Mouse (Mus musculus): ENCODE measurements around the gene Tpp2. TPM values are rescaled to one million over a fixed set of nuclear protein-coding genes. Genes with fewer than 3 reads are reported as not detected.
"Not testable (repeated sequence)": the region's sequence is repeated elsewhere in the genome, so short reads cannot be mapped to it uniquely, and the experiment has no call there.

Gene Tpp2
- polyA plus RNA-seq, 1 experiment = 28.6 TPM

GRCm38 (mm10) chr1:44027651-44028050 is 94.2 kb downstream of the Tpp2 start:
- no peaks in the 10 kb centered on the region for H3K27me3 ChIP-seq (ENCODE audit: control insufficient read depth, insufficient read depth, low read length)
- H3K27ac ChIP-seq (ENCODE audit: insufficient read depth, low read length) = no peak overlapping the region
- 42% methylated on average over 1 of the region's 1 CpGs for WGBS
- TF ChIP-seq CTCF (IDR thresholded peaks at IDR 0.05; ENCODE audit: borderline replicate concordance, insufficient read depth, low read depth, low read length) (no peak), POLR2A (IDR thresholded peaks at IDR 0.05; ENCODE audit: borderline replicate concordance, insufficient read depth, low read length) (no peak)
- H3K4me3 ChIP-seq (replicated peaks; ENCODE audit: insufficient read depth, low read depth, low read length) = no peak overlapping the region
- DNase-seq = no peak
- no peaks in the 10 kb centered on the region for H3K4me1 ChIP-seq (ENCODE audit: control insufficient read depth, insufficient read depth, low read length)

- H3K4me1 ChIP-seq (ENCODE audit: control insufficient read depth, insufficient read depth, low read length) = no peaks in the 10 kb centered on the region
- TF ChIP-seq POLR2A (IDR thresholded peaks at IDR 0.05; ENCODE audit: borderline replicate concordance, insufficient read depth, low read length) = no peak
- no peak for TF ChIP-seq CTCF (IDR thresholded peaks at IDR 0.05; ENCODE audit: borderline replicate concordance, insufficient read depth, low read depth, low read length)
- no peak overlapping the region for H3K27ac ChIP-seq (ENCODE audit: insufficient read depth, low read length)
- no peaks in the 10 kb centered on the region for H3K27me3 ChIP-seq (ENCODE audit: control insufficient read depth, insufficient read depth, low read length)
- 77% methylated on average over 2 of the region's 2 CpGs for WGBS
- H3K4me3 ChIP-seq (replicated peaks; ENCODE audit: insufficient read depth, low read depth, low read length) = no peak overlapping the region
- no peak for DNase-seq
Measured at GRCm38 (mm10) chr1:44032213-44032612, 98.8 kb downstream of the Tpp2 start.

- TF ChIP-seq POLR2A (IDR thresholded peaks at IDR 0.05; ENCODE audit: borderline replicate concordance, insufficient read depth, low read length) = no peak
- no peak for TF ChIP-seq CTCF (IDR thresholded peaks at IDR 0.05; ENCODE audit: borderline replicate concordance, insufficient read depth, low read depth, low read length)
- Histone ChIP-seq H3K4me3 (replicated peaks; ENCODE audit: insufficient read depth, low read depth, low read length) (no peak overlapping the region), H3K27ac (ENCODE audit: insufficient read depth, low read length) (no peak overlapping the region), H3K4me1 (ENCODE audit: control insufficient read depth, insufficient read depth, low read length) (no peaks in the 10 kb centered on the region), H3K27me3 (ENCODE audit: control insufficient read depth, insufficient read depth, low read length) (no peaks in the 10 kb centered on the region)
- DNase-seq = no peak
- 92% methylated on average over 5 of the region's 5 CpGs for WGBS
Measured at GRCm38 (mm10) chr1:44032948-44033347, 99.5 kb downstream of the Tpp2 start.

- Histone ChIP-seq H3K27me3 (ENCODE audit: control insufficient read depth, insufficient read depth, low read length) (no peaks in the 10 kb centered on the region), H3K4me3 (replicated peaks; ENCODE audit: insufficient read depth, low read depth, low read length) (no peak overlapping the region), H3K4me1 (ENCODE audit: control insufficient read depth, insufficient read depth, low read length) (no peaks in the 10 kb centered on the region), H3K27ac (ENCODE audit: insufficient read depth, low read length) (no peak overlapping the region)
- DNase-seq = peak; percentile 43 to 47
- WGBS = 2% methylated on average over 17 of the region's 17 CpGs
- peak; percentile 53; the same call in 1 of the 2 replicates for TF ChIP-seq CTCF (IDR thresholded peaks at IDR 0.05; ENCODE audit: borderline replicate concordance, insufficient read depth, low read depth, low read length)
- no peak for TF ChIP-seq POLR2A (IDR thresholded peaks at IDR 0.05; ENCODE audit: borderline replicate concordance, insufficient read depth, low read length)
Measured at GRCm38 (mm10) chr1:44041797-44042554, 108.5 kb downstream of the Tpp2 start.

GRCm38 (mm10) chr1:44042555-44042915 is 109.1 kb downstream of the Tpp2 start:
- 3% methylated on average over 6 of the region's 6 CpGs for WGBS
- no peak for DNase-seq
- H3K4me3 ChIP-seq (replicated peaks; ENCODE audit: insufficient read depth, low read depth, low read length) = no peak overlapping the region
- TF ChIP-seq CTCF (IDR thresholded peaks at IDR 0.05; ENCODE audit: borderline replicate concordance, insufficient read depth, low read depth, low read length) (no peak), POLR2A (IDR thresholded peaks at IDR 0.05; ENCODE audit: borderline replicate concordance, insufficient read depth, low read length) (no peak)
- H3K27ac ChIP-seq (ENCODE audit: insufficient read depth, low read length) = no peak overlapping the region
- H3K4me1 ChIP-seq (ENCODE audit: control insufficient read depth, insufficient read depth, low read length) = no peaks in the 10 kb centered on the region
- no peaks in the 10 kb centered on the region for H3K27me3 ChIP-seq (ENCODE audit: control insufficient read depth, insufficient read depth, low read length)

- 55% methylated on average over 5 of the region's 5 CpGs for WGBS
- not testable (repeated sequence) for H3K4me1 ChIP-seq (ENCODE audit: control insufficient read depth, insufficient read depth, low read length); DNase-seq; H3K27ac ChIP-seq (ENCODE audit: insufficient read depth, low read length); H3K4me3 ChIP-seq (replicated peaks; ENCODE audit: insufficient read depth, low read depth, low read length); H3K27me3 ChIP-seq (ENCODE audit: control insufficient read depth, insufficient read depth, low read length)
Measured at GRCm38 (mm10) chr1:44045689-44046088, 112.2 kb downstream of the Tpp2 start.

- H3K27ac ChIP-seq (ENCODE audit: insufficient read depth, low read length) = no peak overlapping the region
- TF ChIP-seq CTCF (IDR thresholded peaks at IDR 0.05; ENCODE audit: borderline replicate concordance, insufficient read depth, low read depth, low read length) (no peak), POLR2A (IDR thresholded peaks at IDR 0.05; ENCODE audit: borderline replicate concordance, insufficient read depth, low read length) (no peak)
- DNase-seq = no peak
- H3K27me3 ChIP-seq (ENCODE audit: control insufficient read depth, insufficient read depth, low read length) = no peaks in the 10 kb centered on the region
- H3K4me3 ChIP-seq (replicated peaks; ENCODE audit: insufficient read depth, low read depth, low read length) = no peak overlapping the region
- 62% methylated on average over 2 of the region's 2 CpGs for WGBS
- no peaks in the 10 kb centered on the region for H3K4me1 ChIP-seq (ENCODE audit: control insufficient read depth, insufficient read depth, low read length)
Measured at GRCm38 (mm10) chr1:44046556-44046955, 113.1 kb downstream of the Tpp2 start.

Other genes with a start within 250 kb of the Tpp2 start
- gene 1500015O10Rik, start 203.0 kb upstream of the Tpp2 start, polyA plus RNA-seq (2012; rRNA removed) = 12.9 and 29.5 TPM in 2 replicates
- gene Uxs1, start 105.8 kb upstream of the Tpp2 start, polyA plus RNA-seq (2012; rRNA removed) = 36.3 and 37.3 TPM in 2 replicates
- gene Mettl21c, start 86.4 kb downstream of the Tpp2 start, polyA plus RNA-seq (2012; rRNA removed) = not detected in 2 replicates
- 0.02 and 0.05 TPM in 2 replicates for gene Gm8251, start 128.3 kb downstream of the Tpp2 start, polyA plus RNA-seq (2012; rRNA removed)
- 10.7 and 11.3 TPM in 2 replicates for gene Tex30, start 168.8 kb downstream of the Tpp2 start, polyA plus RNA-seq (2012; rRNA removed)
- 14.6 and 15.3 TPM in 2 replicates for gene Kdelc1, start 185.2 kb downstream of the Tpp2 start, polyA plus RNA-seq (2012; rRNA removed)
- 15.3 and 15.6 TPM in 2 replicates for gene Bivm, start 185.3 kb downstream of the Tpp2 start, polyA plus RNA-seq (2012; rRNA removed)
- gene Ercc5, start 214.1 kb downstream of the Tpp2 start, polyA plus RNA-seq (2012; rRNA removed) = 19.8 and 20.4 TPM in 2 replicates

All from cerebellum, adult 2 months (tissue).